Comparison of ENCODE assay signal across 16 mouse cellular contexts in the genomic region with DNA sequence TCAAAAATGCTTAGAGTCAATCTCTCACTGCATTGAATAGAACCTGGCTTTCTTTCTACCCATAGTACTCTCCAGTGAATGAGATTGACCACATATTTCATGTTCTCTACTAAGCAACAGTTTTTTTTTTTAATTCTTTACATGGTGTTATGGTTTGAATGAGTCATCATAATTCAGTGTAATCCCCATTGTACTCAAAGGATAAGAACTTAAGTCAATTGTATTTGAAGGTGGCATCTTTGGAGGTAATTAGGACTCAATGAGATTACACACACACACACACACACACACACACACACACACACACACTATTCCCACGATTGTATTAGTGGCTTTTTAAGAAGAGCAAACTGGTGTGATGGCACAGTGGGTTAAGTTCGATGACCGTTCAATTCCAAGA. TPM values are rescaled to one million over a fixed set of nuclear protein-coding genes. Genes with fewer than 3 reads are reported as not detected.
DNase-seq lines count a peak whose midpoint lies in the region; ATAC-seq and TF ChIP-seq lines count a peak whose summit lies in the region.
"Had no signal": no experiment of that assay in that cellular context is flagged by ENCODE, and none has a peak within 500 bp of the region (broad histone marks: within the 10 kb centered on the region; RNA-seq: fewer than 3 reads in every experiment).

No protein-coding gene starts in this region.

- no peaks in the 10 kb centered on the region for H3K36me3 ChIP-seq in heart, postnatal 0 days (replicated peaks; ENCODE audit: control insufficient read depth, insufficient read depth, low read length)
- H3K36me3 ChIP-seq in lung, postnatal 0 days (ENCODE audit: insufficient read depth, low read length) = no peaks in the 10 kb centered on the region
- no peaks in the 10 kb centered on the region for H3K36me3 ChIP-seq in liver, postnatal 0 days (replicated peaks; ENCODE audit: insufficient read depth, low read length)
- H3K36me3 ChIP-seq in hindbrain, postnatal 0 days (ENCODE audit: insufficient read depth, low read length) = no peaks in the 10 kb centered on the region
- H3K36me3 ChIP-seq: hindbrain, embryonic 13.5 days; intestine, embryonic 15.5 days; midbrain, embryonic 13.5 days had no signal

- H3K4me1 ChIP-seq in heart, postnatal 0 days (ENCODE audit: control insufficient read depth, insufficient read depth) = no peaks in the 10 kb centered on the region
- H3K4me1 ChIP-seq in lung, postnatal 0 days (ENCODE audit: insufficient read depth, low read depth, low read length) = no peaks in the 10 kb centered on the region; the same call in 1 of the 2 replicates
- H3K4me1 ChIP-seq in brown adipose tissue, adult 24 weeks (ENCODE audit: control insufficient read depth, insufficient read depth, insufficient read length, low read length) = no peaks in the 10 kb centered on the region
- H3K4me1 ChIP-seq in liver, postnatal 0 days (ENCODE audit: insufficient read depth) = peaks cover 4% of the 10 kb centered on the region; the same call in 1 of the 2 replicates
- H3K4me1 ChIP-seq in hindbrain, postnatal 0 days (ENCODE audit: insufficient read depth, low read length) = no peaks in the 10 kb centered on the region
- H3K4me1 ChIP-seq: hindbrain, embryonic 13.5 days; intestine, embryonic 15.5 days; midbrain, embryonic 13.5 days had no signal

- H3K27ac ChIP-seq in heart, postnatal 0 days (ENCODE audit: low read depth) = 0 out of 2 replicates have a peak overlapping the region, but pooled peaks have one; percentile 40
- peak overlapping the region; percentile 14; the same call in 1 of the 2 replicates for H3K27ac ChIP-seq in lung, postnatal 0 days (ENCODE audit: low read length)
- peak overlapping the region; percentile 55; the same call in 1 of the 2 replicates for H3K27ac ChIP-seq in brown adipose tissue, adult 24 weeks (replicated peaks; ENCODE audit: low read depth, low read length)
- H3K27ac ChIP-seq in liver, postnatal 0 days (ENCODE audit: low read depth) = peak overlapping the region; percentile 39; the same call in 1 of the 2 replicates
- no peak overlapping the region for H3K27ac ChIP-seq in hindbrain, postnatal 0 days
- H3K27ac ChIP-seq: forebrain, embryonic 13.5 days; hindbrain, embryonic 13.5 days; intestine, embryonic 15.5 days; macrophage; midbrain, embryonic 13.5 days had no signal

- no peak for ATAC-seq in heart, postnatal 0 days (ENCODE audit: insufficient read depth, low read depth)
- ATAC-seq in lung, postnatal 0 days = no peak
- 0 out of 2 replicates have a peak, but pooled peaks have one; percentile 6 for ATAC-seq in liver, postnatal 0 days
- no peak for ATAC-seq in hindbrain, postnatal 0 days
- ATAC-seq: midbrain, embryonic 13.5 days had no signal

- no peak for DNase-seq in heart, postnatal 0 days (ENCODE audit: low spot score)
- DNase-seq in heart, postnatal 10 days = no peak
- DNase-seq in lung, postnatal 0 days (ENCODE audit: low spot score) = no peak
- no peak for DNase-seq in lung, postnatal 4 days
- DNase-seq in liver, postnatal 0 days = no peak
- DNase-seq in hindbrain, postnatal 0 days (ENCODE audit: low spot score) = no peak
- DNase-seq: cerebellum, adult 11 months; cerebellum, postnatal 14 days; gastrocnemius, postnatal 25 days had no signal

- no peaks in the 10 kb centered on the region for H3K27me3 ChIP-seq in heart, postnatal 0 days (ENCODE audit: control insufficient read depth, insufficient read depth, low read length)
- H3K27me3 ChIP-seq in lung, postnatal 0 days (replicated peaks; ENCODE audit: insufficient read depth, low read length) = no peaks in the 10 kb centered on the region
- H3K27me3 ChIP-seq in liver, postnatal 0 days (ENCODE audit: insufficient read depth, low read length) = no peaks in the 10 kb centered on the region
- H3K27me3 ChIP-seq in hindbrain, postnatal 0 days (ENCODE audit: insufficient read depth, low read length) = no peaks in the 10 kb centered on the region
- H3K27me3 ChIP-seq: forebrain, embryonic 13.5 days; hindbrain, embryonic 13.5 days; intestine, embryonic 15.5 days had no signal

- no peaks in the 10 kb centered on the region for H3K9me3 ChIP-seq in heart, postnatal 0 days (replicated peaks; ENCODE audit: control insufficient read depth, low read length)
- no peaks in the 10 kb centered on the region for H3K9me3 ChIP-seq in lung, postnatal 0 days (ENCODE audit: low read length)
- H3K9me3 ChIP-seq in liver, postnatal 0 days (ENCODE audit: low read length) = no peaks in the 10 kb centered on the region
- H3K9me3 ChIP-seq in hindbrain, postnatal 0 days (ENCODE audit: low read length) = no peaks in the 10 kb centered on the region
- H3K9me3 ChIP-seq: forebrain, embryonic 13.5 days; hindbrain, embryonic 13.5 days; intestine, embryonic 15.5 days; midbrain, embryonic 13.5 days had no signal

- intact Hi-C loops in heart, postnatal 10 days (cut with DNase I) = no loop called here

- TF ChIP-seq CTCF in heart, postnatal 0 days (IDR thresholded peaks at IDR 0.05; ENCODE audit: low read depth) = no peak
- TF ChIP-seq CTCF in lung, postnatal 0 days (IDR thresholded peaks at IDR 0.05) = no peak
- no peak for TF ChIP-seq CTCF in liver, postnatal 0 days (IDR thresholded peaks at IDR 0.05; ENCODE audit: low read depth)
- no peak for TF ChIP-seq CTCF in hindbrain, postnatal 0 days (IDR thresholded peaks at IDR 0.05; ENCODE audit: low read depth)

- H3K9ac ChIP-seq in heart, postnatal 0 days (replicated peaks; ENCODE audit: low read depth, low read length) = no peak overlapping the region
- no peak overlapping the region for H3K9ac ChIP-seq in lung, postnatal 0 days (replicated peaks; ENCODE audit: low read depth)
- no peak overlapping the region for H3K9ac ChIP-seq in liver, postnatal 0 days (replicated peaks)
- H3K9ac ChIP-seq in hindbrain, postnatal 0 days (replicated peaks; ENCODE audit: low read length) = no peak overlapping the region
- H3K9ac ChIP-seq: forebrain, embryonic 13.5 days; hindbrain, embryonic 13.5 days; intestine, embryonic 15.5 days; midbrain, embryonic 13.5 days had no signal

- TF ChIP-seq EP300 in heart, postnatal 0 days (IDR thresholded peaks at IDR 0.05; ENCODE audit: low read depth) = no peak
- TF ChIP-seq EP300 in lung, postnatal 0 days (IDR thresholded peaks at IDR 0.05) = no peak
- TF ChIP-seq EP300 in liver, postnatal 0 days (IDR thresholded peaks at IDR 0.05; ENCODE audit: low read depth) = no peak

- no peak overlapping the region for H3K4me2 ChIP-seq in heart, postnatal 0 days (ENCODE audit: low read depth, low read length)
- H3K4me2 ChIP-seq in lung, postnatal 0 days (replicated peaks; ENCODE audit: low read depth, low read length) = no peak overlapping the region
- peak overlapping the region; percentile 49 for H3K4me2 ChIP-seq in liver, postnatal 0 days (ENCODE audit: low read depth, low read length)
- no peak overlapping the region for H3K4me2 ChIP-seq in hindbrain, postnatal 0 days (ENCODE audit: low read depth, low read length)

- 69% methylated on average over 3 of the region's 3 CpGs for WGBS in heart, postnatal 0 days
- WGBS in lung, postnatal 0 days = 48% methylated on average over 3 of the region's 3 CpGs
- 32% methylated on average over 3 of the region's 3 CpGs for WGBS in liver, postnatal 0 days (ENCODE audit: insufficient replicate concordance)
- 70% methylated on average over 3 of the region's 3 CpGs for WGBS in hindbrain, postnatal 0 days

- H3K4me3 ChIP-seq in heart, postnatal 0 days (ENCODE audit: low read depth, low read length) = no peak overlapping the region
- H3K4me3 ChIP-seq in lung, postnatal 0 days (ENCODE audit: low read depth, low read length) = no peak overlapping the region
- H3K4me3 ChIP-seq in brown adipose tissue, adult 24 weeks (ENCODE audit: insufficient read depth, low read depth, low read length) = no peak overlapping the region
- no peak overlapping the region for H3K4me3 ChIP-seq in liver, postnatal 0 days (ENCODE audit: low read depth, low read length)
- no peak overlapping the region for H3K4me3 ChIP-seq in hindbrain, postnatal 0 days (ENCODE audit: low read length)
- H3K4me3 ChIP-seq: forebrain, embryonic 13.5 days; hindbrain, embryonic 13.5 days; midbrain, embryonic 13.5 days had no signal

RNA-seq across cellular contexts. Expression of gene Fnbp1l, which starts 9.4 kb away (rescaled TPM):
- total RNA-seq in heart, postnatal 0 days (2014; rRNA removed; ENCODE audit: low replicate concordance) = 11.2 and 11.9 TPM in 2 replicates
- 16.8 and 18.0 TPM in 2 replicates for polyA plus RNA-seq in heart, postnatal 0 days (2015; fragmentation: Nextera tagmentation; extraction: Ambion mirVana)
- 10 to 100 TPM; 49.0 to 52.7 TPM for total RNA-seq in heart, postnatal 10 days (2021)
- 32.3 and 41.1 TPM in 2 replicates for polyA plus RNA-seq in lung, postnatal 0 days (2015; fragmentation: Nextera tagmentation; extraction: Ambion mirVana)
- polyA plus RNA-seq in brown adipose tissue, adult 24 weeks (2012; ENCODE audit: insufficient read depth, insufficient read length, missing spikeins) = 9.3 and 10.3 TPM in 2 replicates
- 4.0 and 4.4 TPM in 2 replicates for polyA plus RNA-seq in liver, postnatal 0 days (2015; fragmentation: Nextera tagmentation; extraction: Ambion mirVana)
- 73.0 and 92.9 TPM in 2 replicates for total RNA-seq in hindbrain, postnatal 0 days (2014; rRNA removed)
- polyA plus RNA-seq in hindbrain, postnatal 0 days (2015; fragmentation: Nextera tagmentation; extraction: Ambion mirVana) = 136 and 146 TPM in 2 replicates
- total RNA-seq: MEL had no signal
